Mouse (Mus musculus): ENCODE data around the gene Sptan1.

GRCm38 (mm10) chr2:30025454-30025853, 60.1 kb downstream of the Sptan1 start:
- TF ChIP-seq CTCF (IDR thresholded peaks at IDR 0.05; ENCODE audit: extremely low read depth, insufficient read depth, low read length): no peak
- no peak for TF ChIP-seq POLR2A (IDR thresholded peaks at IDR 0.05; ENCODE audit: extremely low read depth, insufficient read depth, low read length)

All from cortical plate, adult 2 months (tissue).